Mouse (Mus musculus): ENCODE measurements around the gene Eml2.

GRCm38 (mm10) chr7:19127744-19128143, 48.5 kb upstream of the Eml2 start:
- TF ChIP-seq GATA1 (IDR thresholded peaks at IDR 0.05; ENCODE audit: borderline replicate concordance, low read length) (no peak), FLI1 (IDR thresholded peaks at IDR 0.05; ENCODE audit: low read length) (no peak)

Data from megakaryocyte, embryonic 14.5 days (primary cell).